Mouse (Mus musculus) forebrain, embryonic 15.5 days (tissue): ENCODE data around the gene Olfr1411. TPM values are rescaled to one million over a fixed set of nuclear protein-coding genes. Genes with fewer than 3 reads are reported as not detected.

Source experiments
- ATAC-seq: fragments of 200-750 bp; cut with Nextera tagmentation; replicated peaks from 2 replicates; pipeline ENCODE4 v1.8.0; 2017; ENCODE audit warnings: mild to moderate bottlenecking, moderate TSS enrichment, moderate library complexity
- H3K27ac ChIP-seq: fragments of 300-500 bp; sonication (generic); replicated peaks from 2 replicates; pipeline ENCODE4 v1.5.1; 2015; ENCODE audit warnings: mild to moderate bottlenecking, inconsistent platforms
- H3K27me3 ChIP-seq: fragments of 300-500 bp; sonication (generic); 2 replicates; pipeline ENCODE4 v1.6.1; 2015; ENCODE audit warnings: inconsistent platforms
- H3K36me3 ChIP-seq: fragments of 300-500 bp; sonication (generic); 2 replicates; pipeline ENCODE4 v1.6.1; 2015; ENCODE audit warnings: mild to moderate bottlenecking, inconsistent platforms
- H3K4me1 ChIP-seq: fragments of 300-500 bp; sonication (generic); 2 replicates; pipeline ENCODE4 v1.6.1; 2015; ENCODE audit warnings: inconsistent platforms
- H3K4me2 ChIP-seq: fragments of 300-500 bp; sonication (generic); replicated peaks from 2 replicates; pipeline ENCODE4 v1.6.1; 2015; ENCODE audit warnings: mild to moderate bottlenecking, inconsistent platforms
- H3K4me3 ChIP-seq: fragments of 300-500 bp; sonication (generic); 2 replicates; pipeline ENCODE4 v1.5.1; 2015; ENCODE audit warnings: mild to moderate bottlenecking, inconsistent platforms
- H3K9ac ChIP-seq: fragments of 300-500 bp; sonication (generic); replicated peaks from 2 replicates; pipeline ENCODE4 v1.6.1; 2015; ENCODE audit warnings: mild to moderate bottlenecking, inconsistent platforms
- H3K9me3 ChIP-seq: fragments of 300-500 bp; sonication (generic); 2 replicates; pipeline ENCODE4 v1.6.1; 2016; ENCODE audit warnings: inconsistent platforms
- WGBS: fragments of 180-500 bp; shearing (Covaris S2); methylation state at CpG from one replicate; pipeline ENCODE4 v1.1.7; 2015; ENCODE audit warnings: mixed read lengths; 5-methylcytosine and 5-hydroxymethylcytosine counted together
- polyA plus RNA-seq: library from polyadenylated mRNA; unstranded; fragments of >200 nt; fragmentation: Nextera tagmentation; extraction: Ambion mirVana; gene quantifications from 2 replicates; pipeline ENCODE4 v1.2.1, GENCODE M21; 2015

The Olfr1411 gene
- polyA plus RNA-seq, 1 experiment from 2014 or later = not detected

- H3K4me1 ChIP-seq = no peaks in the 10 kb centered on the region
- WGBS = 58% methylated on average over 4 of the region's 4 CpGs
- no peak overlapping the region for H3K4me2 ChIP-seq
- no peaks in the 10 kb centered on the region for H3K36me3 ChIP-seq
- no peak for ATAC-seq
- no peaks in the 10 kb centered on the region for H3K27me3 ChIP-seq
- H3K27ac ChIP-seq = no peak overlapping the region
- H3K4me3 ChIP-seq = no peak overlapping the region
- H3K9ac ChIP-seq = no peak overlapping the region
- H3K9me3 ChIP-seq = no peaks in the 10 kb centered on the region
Measured at GRCm38 (mm10) chr1:92628227-92628626, 34.0 kb downstream of the Olfr1411 start.

GRCm38 (mm10) chr1:92632196-92632595 lies 38.0 kb downstream of the Olfr1411 start:
- Histone ChIP-seq H3K36me3 (peaks cover 18% of the 10 kb centered on the region), H3K27me3 (no peaks in the 10 kb centered on the region), H3K4me3 (no peak overlapping the region), H3K4me1 (peaks cover 4% of the 10 kb centered on the region; the same call in 1 of the 2 replicates), H3K4me2 (no peak overlapping the region), H3K9ac (no peak overlapping the region), H3K27ac (no peak overlapping the region), H3K9me3 (no peaks in the 10 kb centered on the region)
- ATAC-seq = no peak
- 49% methylated on average over 5 of the region's 5 CpGs for WGBS

- H3K4me1 ChIP-seq = peaks cover 4% of the 10 kb centered on the region; the same call in 1 of the 2 replicates
- no peak overlapping the region for H3K27ac ChIP-seq
- 76% methylated on average over 6 of the region's 6 CpGs for WGBS
- H3K27me3 ChIP-seq = no peaks in the 10 kb centered on the region
- H3K4me3 ChIP-seq = no peak overlapping the region
- ATAC-seq = no peak
- no peak overlapping the region for H3K9ac ChIP-seq
- no peak overlapping the region for H3K4me2 ChIP-seq
- no peaks in the 10 kb centered on the region for H3K9me3 ChIP-seq
- H3K36me3 ChIP-seq = peaks cover 25% of the 10 kb centered on the region
Measured at GRCm38 (mm10) chr1:92632948-92633347, 38.7 kb downstream of the Olfr1411 start.

- H3K9ac ChIP-seq = no peak overlapping the region
- H3K36me3 ChIP-seq = peaks cover 33% of the 10 kb centered on the region
- H3K4me1 ChIP-seq = peaks cover 4% of the 10 kb centered on the region; the same call in 1 of the 2 replicates
- H3K27me3 ChIP-seq = no peaks in the 10 kb centered on the region
- no peak for ATAC-seq
- no peak overlapping the region for H3K27ac ChIP-seq
- H3K4me3 ChIP-seq = no peak overlapping the region
- no peak overlapping the region for H3K4me2 ChIP-seq
- 83% methylated on average over 8 of the region's 8 CpGs for WGBS
- H3K9me3 ChIP-seq = no peaks in the 10 kb centered on the region
Measured at GRCm38 (mm10) chr1:92633726-92634125, 39.5 kb downstream of the Olfr1411 start.

GRCm38 (mm10) chr1:92634569-92634968 lies 40.4 kb downstream of the Olfr1411 start:
- no peaks in the 10 kb centered on the region for H3K9me3 ChIP-seq
- H3K36me3 ChIP-seq = peaks cover 39% of the 10 kb centered on the region
- no peak overlapping the region for H3K4me3 ChIP-seq
- ATAC-seq = 0 out of 2 replicates have a peak, but pooled peaks have one; percentile 8
- H3K27ac ChIP-seq = no peak overlapping the region
- WGBS = 79% methylated on average over 1 of the region's 1 CpGs
- no peaks in the 10 kb centered on the region for H3K27me3 ChIP-seq
- no peak overlapping the region for H3K4me2 ChIP-seq
- peaks cover 7% of the 10 kb centered on the region; the same call in 1 of the 2 replicates for H3K4me1 ChIP-seq
- no peak overlapping the region for H3K9ac ChIP-seq

GRCm38 (mm10) chr1:92634976-92635599 lies 40.9 kb downstream of the Olfr1411 start:
- Histone ChIP-seq H3K4me2 (no peak overlapping the region), H3K4me3 (no peak overlapping the region), H3K9ac (no peak overlapping the region), H3K27me3 (no peaks in the 10 kb centered on the region), H3K4me1 (peaks cover 11% of the 10 kb centered on the region), H3K36me3 (peaks cover 40% of the 10 kb centered on the region), H3K27ac (0 out of 2 replicates have a peak overlapping the region, but pooled peaks have one; percentile 27), H3K9me3 (no peaks in the 10 kb centered on the region)
- WGBS = 49% methylated on average over 4 of the region's 4 CpGs
- 0 out of 2 replicates have a peak, but pooled peaks have one; percentile 42 for ATAC-seq

- H3K4me1 ChIP-seq = peaks cover 20% of the 10 kb centered on the region
- H3K27me3 ChIP-seq = no peaks in the 10 kb centered on the region
- no peak overlapping the region for H3K9ac ChIP-seq
- WGBS = 85% methylated on average over 8 of the region's 8 CpGs
- H3K36me3 ChIP-seq = peaks cover 40% of the 10 kb centered on the region
- H3K4me2 ChIP-seq = no peak overlapping the region
- H3K4me3 ChIP-seq = no peak overlapping the region
- no peaks in the 10 kb centered on the region for H3K9me3 ChIP-seq
- no peak overlapping the region for H3K27ac ChIP-seq
- ATAC-seq = no peak
Measured at GRCm38 (mm10) chr1:92636015-92636414, 41.8 kb downstream of the Olfr1411 start.

GRCm38 (mm10) chr1:92636676-92637075 lies 42.5 kb downstream of the Olfr1411 start:
- Histone ChIP-seq H3K9ac (no peak overlapping the region), H3K27me3 (no peaks in the 10 kb centered on the region), H3K4me3 (no peak overlapping the region), H3K27ac (no peak overlapping the region), H3K4me2 (no peak overlapping the region), H3K4me1 (peaks cover 23% of the 10 kb centered on the region), H3K9me3 (no peaks in the 10 kb centered on the region), H3K36me3 (peaks cover 40% of the 10 kb centered on the region)
- WGBS = 94% methylated on average over 11 of the region's 11 CpGs
- no peak for ATAC-seq

GRCm38 (mm10) chr1:92637501-92638172 lies 43.4 kb downstream of the Olfr1411 start:
- Histone ChIP-seq H3K36me3 (peaks cover 40% of the 10 kb centered on the region), H3K4me2 (no peak overlapping the region), H3K9me3 (no peaks in the 10 kb centered on the region), H3K4me1 (peaks cover 30% of the 10 kb centered on the region), H3K27me3 (no peaks in the 10 kb centered on the region), H3K4me3 (no peak overlapping the region), H3K27ac (no peak overlapping the region), H3K9ac (no peak overlapping the region)
- WGBS = 92% methylated on average over 15 of the region's 15 CpGs
- no peak for ATAC-seq

- Histone ChIP-seq H3K27me3 (no peaks in the 10 kb centered on the region), H3K9ac (no peak overlapping the region), H3K27ac (no peak overlapping the region), H3K4me2 (no peak overlapping the region), H3K4me1 (peaks cover 31% of the 10 kb centered on the region), H3K4me3 (no peak overlapping the region), H3K9me3 (no peaks in the 10 kb centered on the region), H3K36me3 (peaks cover 40% of the 10 kb centered on the region)
- 86% methylated on average over 3 of the region's 3 CpGs for whole genome bisulfite sequencing
- ATAC-seq = no peak
Measured at GRCm38 (mm10) chr1:92638181-92638580, 44.0 kb downstream of the Olfr1411 start.

- H3K9me3 ChIP-seq = no peaks in the 10 kb centered on the region
- no peaks in the 10 kb centered on the region for H3K27me3 ChIP-seq
- no peak overlapping the region for H3K27ac ChIP-seq
- peaks cover 31% of the 10 kb centered on the region for H3K4me1 ChIP-seq
- no peak overlapping the region for H3K4me2 ChIP-seq
- ATAC-seq = no peak
- 92% methylated on average over 4 of the region's 4 CpGs for WGBS
- no peak overlapping the region for H3K4me3 ChIP-seq
- no peak overlapping the region for H3K9ac ChIP-seq
- peaks cover 40% of the 10 kb centered on the region for H3K36me3 ChIP-seq
Measured at GRCm38 (mm10) chr1:92638736-92639135, 44.5 kb downstream of the Olfr1411 start.

GRCm38 (mm10) chr1:92640393-92640792 lies 46.2 kb downstream of the Olfr1411 start:
- Histone ChIP-seq H3K9ac (0 out of 2 replicates have a peak overlapping the region, but pooled peaks have one; percentile 91), H3K27ac (no peak overlapping the region), H3K27me3 (no peaks in the 10 kb centered on the region), H3K9me3 (no peaks in the 10 kb centered on the region), H3K4me2 (peak overlapping the region; percentile 93), H3K4me1 (peaks cover 26% of the 10 kb centered on the region), H3K36me3 (peaks cover 37% of the 10 kb centered on the region), H3K4me3 (peak overlapping the region; percentile 73)
- no peak for ATAC-seq
- WGBS = 91% methylated on average over 6 of the region's 6 CpGs
